Mouse (Mus musculus): ENCODE data around the gene Zfp30.

- TF ChIP-seq CTCF (IDR thresholded peaks at IDR 0.05; ENCODE audit: low read depth, low read length) (no peak), EP300 (IDR thresholded peaks at IDR 0.05; ENCODE audit: insufficient read depth, low read depth, low read length) (no peak)
Measured at GRCm38 (mm10) chr7:29829804-29830203, 46.0 kb downstream of the Zfp30 start.

Data from ES-Bruce4 (cell line).